Mouse (Mus musculus) ES-E14 (cell line): ENCODE results near the gene Dcaf5. TPM values are rescaled to one million over a fixed set of nuclear protein-coding genes. Genes with fewer than 3 reads are reported as not detected.

Experiments used
- DNase-seq: peaks from one replicate; pipeline ENCODE4 v3.0.0-alpha.2; 2013; ENCODE audit warnings: low read depth, low spot score
- H3K27ac ChIP-seq: 2 replicates; pipeline ENCODE4 v1.5.1; 2012; ENCODE audit warnings: low read depth, mild to moderate bottlenecking, low read length, moderate library complexity, mixed read lengths; ENCODE audit not compliant: poor library complexity, insufficient read depth, severe bottlenecking
- H3K36me3 ChIP-seq: 2 replicates; pipeline ENCODE4 v1.6.1; 2012; ENCODE audit warnings: mild to moderate bottlenecking, low read length, moderate library complexity, mixed read lengths; ENCODE audit not compliant: control insufficient read depth, poor library complexity, insufficient read depth, severe bottlenecking
- H3K4me1 ChIP-seq, 2 experiments: fragments of 150-350 bp in 1 of 2; sonication (generic) in 1 of 2; 2 replicates each; pipeline ENCODE4 v1.6.1; 2012; ENCODE audit warnings: low read length in 2 of 2, mild to moderate bottlenecking in 1 of 2, mixed read lengths in 1 of 2; ENCODE audit not compliant: control insufficient read depth in 2 of 2, insufficient read depth in 2 of 2, poor library complexity in 1 of 2
- H3K4me3 ChIP-seq, 2 experiments: fragments of 150-350 bp in 1 of 2; sonication (generic) in 1 of 2; 2 replicates each; pipeline ENCODE4 v1.5.1; 2012; ENCODE audit warnings: low read length in 2 of 2, low read depth in 1 of 2, mild to moderate bottlenecking in 1 of 2, mixed read lengths in 1 of 2; ENCODE audit not compliant: insufficient read depth in 1 of 2, poor library complexity in 1 of 2, severe bottlenecking in 1 of 2
- H3K9ac ChIP-seq: 2 replicates; pipeline ENCODE4 v1.6.1; 2012; ENCODE audit warnings: low read depth, mild to moderate bottlenecking, low read length, mixed read lengths; ENCODE audit not compliant: poor library complexity, insufficient read depth, severe bottlenecking
- H3K9me3 ChIP-seq: fragments of 150-350 bp; sonication (generic); 2 replicates; pipeline ENCODE4 v1.6.1; 2012; ENCODE audit warnings: low read depth, mild to moderate bottlenecking, low read length; ENCODE audit not compliant: control insufficient read depth, insufficient read depth
- CHD2 ChIP-seq: IDR thresholded peaks from 2 replicates; pipeline ENCODE4 v1.6.1; 2014; ENCODE audit warnings: mild to moderate bottlenecking, low read depth, low read length, inconsistent platforms
- HCFC1 ChIP-seq: IDR thresholded peaks from 2 replicates; pipeline ENCODE4 v1.6.1; 2012; ENCODE audit warnings: low read length, inconsistent platforms, borderline replicate concordance; ENCODE audit not compliant: insufficient read depth
- MAFK ChIP-seq: IDR thresholded peaks from 2 replicates; pipeline ENCODE4 v1.6.1; 2014; ENCODE audit warnings: mild to moderate bottlenecking, low read depth, low read length, inconsistent platforms; ENCODE audit not compliant: insufficient read depth
- ZC3H11A ChIP-seq: IDR thresholded peaks from 2 replicates; pipeline ENCODE4 v1.6.1; 2012; ENCODE audit warnings: low read depth, mild to moderate bottlenecking, inconsistent platforms, low read length, borderline replicate concordance
- ZNF384 ChIP-seq: IDR thresholded peaks from 2 replicates; pipeline ENCODE4 v1.6.1; 2012; ENCODE audit warnings: low read depth, low read length, inconsistent platforms
- in situ Hi-C, 2 experiments: fragments of 600-800 bp; cut with MboI; formaldehyde crosslinking; loops; one replicate each; pipeline ENCODE4 v1.15.1; 2025; ENCODE audit warnings: low sequenced_read_pairs in 2 of 2, inconsistent platforms in 1 of 2; ENCODE audit not compliant: unreplicated experiment in 2 of 2
- total RNA-seq: library from RNA; depleted of rRNA; stranded (reverse); fragments of 300-350 nt; gene quantifications from 2 replicates; pipeline ENCODE4 v1.2.3, GENCODE M21; 2012

Dcaf5 gene
- total RNA-seq, 1 experiment: 9.0 TPM

GRCm38 (mm10) chr12:80298714-80299113, 137.7 kb downstream of the Dcaf5 start:
- in situ Hi-C loops: no loop called here
- 0 out of 4 replicates have a peak overlapping the region, but pooled peaks of 1 of the 2 experiments have one; percentile 9 for H3K4me3 ChIP-seq

GRCm38 (mm10) chr12:80291895-80292435, 144.4 kb downstream of the Dcaf5 start:
- Histone ChIP-seq H3K9me3 (no peaks in the 10 kb centered on the region), H3K4me3 (no peak overlapping the region), H3K27ac (peak overlapping the region; percentile 13; the same call in 1 of the 2 replicates), H3K4me1 (peaks cover 3 to 12% of the 10 kb centered on the region in 2 experiments; a peak in 2 of 4 replicates), H3K9ac (no peak overlapping the region), H3K36me3 (no peaks in the 10 kb centered on the region)
- in situ Hi-C loops: no loop called here
- TF ChIP-seq ZNF384: no peak
- TF ChIP-seq CHD2: no peak
- DNase-seq: no peak

More at GRCm38 (mm10) chr12:80298714-80299113, 137.7 kb downstream of the Dcaf5 start:
- TF ChIP-seq CHD2 (no peak), HCFC1 (no peak), ZNF384 (no peak)
- no peaks in the 10 kb centered on the region for H3K9me3 ChIP-seq
- DNase-seq: no peak
- no peaks in the 10 kb centered on the region for H3K36me3 ChIP-seq
- no peak overlapping the region for H3K9ac ChIP-seq
- H3K27ac ChIP-seq: no peak overlapping the region
- H3K4me1 ChIP-seq: peaks cover 0 to 3% of the 10 kb centered on the region in 2 experiments; a peak in 1 of 4 replicates

GRCm38 (mm10) chr12:80290964-80291363, 145.4 kb downstream of the Dcaf5 start:
- peaks cover 3 to 12% of the 10 kb centered on the region in 2 experiments; a peak in 2 of 4 replicates for H3K4me1 ChIP-seq
- in situ Hi-C loops: no loop called here
- no peak overlapping the region for H3K4me3 ChIP-seq
- DNase-seq: no peak
- no peak overlapping the region for H3K9ac ChIP-seq
- no peaks in the 10 kb centered on the region for H3K9me3 ChIP-seq
- H3K36me3 ChIP-seq: no peaks in the 10 kb centered on the region
- no peak overlapping the region for H3K27ac ChIP-seq
- TF ChIP-seq MAFK (no peak), ZNF384 (no peak), CHD2 (no peak), ZC3H11A (no peak), HCFC1 (no peak)

- in situ Hi-C loops: no loop called here
- peaks cover 3 to 14% of the 10 kb centered on the region in 2 experiments; a peak in 2 of 4 replicates for H3K4me1 ChIP-seq
- H3K4me3 ChIP-seq: no peak overlapping the region
- no peaks in the 10 kb centered on the region for H3K36me3 ChIP-seq
- DNase-seq: no peak
- H3K9ac ChIP-seq: no peak overlapping the region
- no peak for TF ChIP-seq ZNF384
- TF ChIP-seq ZC3H11A: no peak
- TF ChIP-seq MAFK: no peak
- no peak for TF ChIP-seq HCFC1
- no peak for TF ChIP-seq CHD2
- no peaks in the 10 kb centered on the region for H3K9me3 ChIP-seq
- no peak overlapping the region for H3K27ac ChIP-seq
Measured at GRCm38 (mm10) chr12:80290483-80290882, 145.9 kb downstream of the Dcaf5 start.

- no peak for TF ChIP-seq MAFK
- TF ChIP-seq HCFC1: no peak
- TF ChIP-seq ZNF384: no peak
- no peak for TF ChIP-seq ZC3H11A
- no peak for TF ChIP-seq CHD2
- Histone ChIP-seq H3K9ac (no peak overlapping the region), H3K36me3 (no peaks in the 10 kb centered on the region), H3K27ac (no peak overlapping the region), H3K4me1 (peaks cover 6 to 16% of the 10 kb centered on the region in 2 experiments; a peak in 3 of 4 replicates), H3K4me3 (no peak overlapping the region), H3K9me3 (no peaks in the 10 kb centered on the region)
- in situ Hi-C loops: no loop called here
- DNase-seq: no peak
Measured at GRCm38 (mm10) chr12:80289722-80290121, 146.7 kb downstream of the Dcaf5 start.
